Mouse (Mus musculus): ENCODE results near the gene Mab21l1.

The Mab21l1 gene

GRCm38 (mm10) chr3:55778764-55779730 lies 3.3 kb upstream of the Mab21l1 start:
- DNase-seq (ENCODE audit: low read depth) = no peak

GRCm38 (mm10) chr3:55780120-55781070 lies 1.9 kb upstream of the Mab21l1 start:
- DNase-seq (ENCODE audit: low read depth) = no peak

- no peak for DNase-seq (ENCODE audit: low read depth)
Measured at GRCm38 (mm10) chr3:55781429-55782055, 768 bp upstream of the Mab21l1 start.

- DNase-seq (ENCODE audit: low read depth) = peak; percentile 32
Measured at GRCm38 (mm10) chr3:55782771-55783170, 461 bp downstream of the Mab21l1 start.

- peak; percentile 19 for DNase-seq (ENCODE audit: low read depth)
Measured at GRCm38 (mm10) chr3:55783171-55784081, 1.1 kb downstream of the Mab21l1 start.

GRCm38 (mm10) chr3:55784101-55784500 lies 1.8 kb downstream of the Mab21l1 start:
- DNase-seq (ENCODE audit: low read depth) = peak; percentile 12

GRCm38 (mm10) chr3:55785266-55785980 lies 3.1 kb downstream of the Mab21l1 start:
- DNase-seq (ENCODE audit: low read depth) = no peak

GRCm38 (mm10) chr3:55785981-55786725 lies 3.8 kb downstream of the Mab21l1 start:
- no peak for DNase-seq (ENCODE audit: low read depth)

- no peak for DNase-seq (ENCODE audit: low read depth)
Measured at GRCm38 (mm10) chr3:55786835-55787486, 4.7 kb downstream of the Mab21l1 start.

- DNase-seq (ENCODE audit: low read depth) = no peak
Measured at GRCm38 (mm10) chr3:55787487-55788213, 5.3 kb downstream of the Mab21l1 start.

GRCm38 (mm10) chr3:55788214-55788586 lies 5.9 kb downstream of the Mab21l1 start:
- DNase-seq (ENCODE audit: low read depth) = no peak

- no peak for DNase-seq (ENCODE audit: low read depth)
Measured at GRCm38 (mm10) chr3:55788621-55789201, 6.4 kb downstream of the Mab21l1 start.

- DNase-seq (ENCODE audit: low read depth) = no peak
Measured at GRCm38 (mm10) chr3:55789856-55790255, 7.5 kb downstream of the Mab21l1 start.

- DNase-seq (ENCODE audit: low read depth) = no peak
Measured at GRCm38 (mm10) chr3:55790609-55791008, 8.3 kb downstream of the Mab21l1 start.

- no peak for DNase-seq (ENCODE audit: low read depth)
Measured at GRCm38 (mm10) chr3:55792251-55792650, 9.9 kb downstream of the Mab21l1 start.

- no peak for DNase-seq (ENCODE audit: low read depth)
Measured at GRCm38 (mm10) chr3:55793842-55794575, 11.7 kb downstream of the Mab21l1 start.

- DNase-seq (ENCODE audit: low read depth) = no peak
Measured at GRCm38 (mm10) chr3:55794768-55795167, 12.5 kb downstream of the Mab21l1 start.
